Mouse (Mus musculus) E14TG2a.4 (cell line): ENCODE measurements around the gene Gucd1.

ENCODE experiments used
- CTCF ChIP-seq: conservative IDR thresholded peaks from 2 replicates; pipeline ENCODE4 v1.5.1; 2014; ENCODE audit warnings: low read length
- NANOG ChIP-seq: IDR thresholded peaks from 2 replicates; pipeline ENCODE4 v1.6.1; 2014; ENCODE audit warnings: borderline replicate concordance, low read length, mixed read lengths
- POU5F1 ChIP-seq: IDR thresholded peaks from 2 replicates; pipeline ENCODE4 v1.6.1; 2014; ENCODE audit warnings: low read length, borderline replicate concordance

DNA sequence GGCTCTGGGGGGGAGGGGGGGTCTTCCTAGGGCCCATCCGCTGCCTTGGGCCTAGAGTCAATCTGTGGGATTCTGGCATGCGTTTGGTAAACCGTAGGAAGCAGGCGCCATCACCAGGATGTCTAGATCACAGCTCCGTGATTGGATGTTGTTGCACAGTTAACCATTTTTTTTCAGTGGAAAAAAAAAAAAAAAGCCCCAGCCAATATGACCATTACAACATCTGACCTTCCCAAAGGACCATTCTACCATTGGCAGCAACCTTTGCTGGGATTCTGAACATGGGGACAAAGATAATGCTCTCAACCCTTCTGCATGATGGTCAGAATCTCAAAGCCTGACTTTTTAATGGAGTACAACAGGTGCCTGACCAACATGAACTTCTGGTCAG, 87.6 kb downstream of the Gucd1 start:
- TF ChIP-seq CTCF (no peak), POU5F1 (no peak), NANOG (no peak)
